Mouse (Mus musculus): ENCODE data around the gene Lsm7. TPM values are rescaled to one million over a fixed set of nuclear protein-coding genes. Genes with fewer than 3 reads are reported as not detected.

The Lsm7 gene
- polyA plus RNA-seq, 1 experiment, result 135 TPM

DNA sequence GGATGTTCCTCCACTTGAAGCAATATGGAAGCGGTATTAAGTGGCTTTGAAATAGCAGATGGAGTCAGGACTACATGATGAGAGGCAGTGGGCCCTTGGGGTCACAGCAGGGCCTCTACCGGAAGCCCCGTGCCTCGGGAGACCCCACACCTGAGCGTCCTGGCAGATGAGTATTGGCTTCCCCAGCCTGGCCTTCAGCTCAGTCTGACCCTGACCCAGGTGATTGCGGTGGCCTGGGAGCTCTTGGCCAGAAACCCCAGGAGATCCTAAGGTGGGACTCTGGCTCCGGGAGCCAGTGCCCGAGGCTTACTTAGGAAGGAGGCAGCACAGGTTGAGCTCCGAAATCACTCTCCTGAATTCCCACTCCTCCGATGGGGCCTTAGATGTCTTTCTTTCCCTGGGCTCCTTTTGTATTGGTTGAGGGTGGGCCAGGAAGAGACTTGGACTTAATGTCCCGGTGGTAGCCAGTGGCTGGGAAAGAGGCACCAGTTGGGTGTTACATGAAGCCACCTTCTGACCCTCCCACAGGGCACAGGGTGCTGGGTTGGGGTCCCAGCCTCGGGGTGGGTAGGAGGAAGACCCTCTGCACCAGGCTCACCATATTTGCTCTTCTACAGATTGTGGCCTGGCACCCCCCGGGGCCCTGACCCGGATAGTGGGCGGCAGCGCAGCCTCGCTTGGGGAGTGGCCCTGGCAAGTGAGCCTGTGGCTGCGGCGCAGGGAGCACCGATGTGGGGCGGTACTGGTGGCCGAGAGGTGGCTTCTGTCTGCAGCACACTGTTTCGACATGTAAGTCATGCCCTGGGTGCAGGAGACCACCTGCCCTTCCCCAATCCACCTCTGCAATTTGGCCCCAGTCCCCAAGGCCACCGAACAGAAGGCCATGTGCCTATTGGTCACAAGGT is 41.8 kb upstream of the Lsm7 start:
- no peaks in the 10 kb centered on the region for H3K27me3 ChIP-seq (ENCODE audit: control insufficient read depth, insufficient read depth, low read length, poor library complexity, severe bottlenecking)
- no peak overlapping the region for H3K9ac ChIP-seq (ENCODE audit: low read depth, poor library complexity, severe bottlenecking)

DNA sequence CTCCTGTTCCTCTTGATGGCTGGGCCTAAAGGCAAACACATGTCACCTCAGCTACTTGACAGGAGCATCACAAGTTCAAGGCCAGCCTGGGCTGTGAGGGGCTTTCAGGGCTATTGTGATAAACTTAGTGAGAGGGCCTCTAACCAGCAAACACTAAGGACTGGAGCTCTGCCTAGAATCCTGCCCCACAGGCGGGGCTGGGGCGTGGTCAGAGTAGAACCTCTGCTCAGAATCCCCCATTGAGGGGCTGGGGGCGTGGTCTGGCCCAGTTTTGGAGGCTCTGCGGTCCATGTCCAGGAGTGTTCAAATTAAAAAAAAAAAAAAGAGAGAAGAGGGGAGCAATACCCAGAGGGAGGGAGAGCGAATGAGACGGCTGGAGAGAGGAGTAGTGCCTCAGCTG is 40.7 kb upstream of the Lsm7 start:
- Histone ChIP-seq H3K27me3 (ENCODE audit: control insufficient read depth, insufficient read depth, low read length, poor library complexity, severe bottlenecking) (no peaks in the 10 kb centered on the region), H3K4me3 (ENCODE audit: low read depth, low read length) (no peak overlapping the region), H3K9ac (ENCODE audit: low read depth, poor library complexity, severe bottlenecking) (no peak overlapping the region), H3K9me3 (replicated peaks; ENCODE audit: control insufficient read depth, insufficient read depth, low read length, poor library complexity, severe bottlenecking) (no peaks in the 10 kb centered on the region), H3K36me3 (ENCODE audit: control insufficient read depth, insufficient read depth, low read length, poor library complexity, severe bottlenecking) (no peaks in the 10 kb centered on the region), H3K4me1 (ENCODE audit: control insufficient read depth, insufficient read depth, low read length) (peaks cover 2% of the 10 kb centered on the region), H3K27ac (ENCODE audit: insufficient read depth, low read length) (no peak overlapping the region)
- TF ChIP-seq EP300 (IDR thresholded peaks at IDR 0.05; ENCODE audit: insufficient read depth, low read depth, low read length), result no peak
- no peak for TF ChIP-seq POLR2A (IDR thresholded peaks at IDR 0.05; ENCODE audit: insufficient read depth, low read length)
- TF ChIP-seq CTCF (IDR thresholded peaks at IDR 0.05; ENCODE audit: low read depth, low read length), result no peak

More for the DNA sequence above, 41.8 kb upstream of the Lsm7 start:
- Histone ChIP-seq H3K9me3 (replicated peaks; ENCODE audit: control insufficient read depth, insufficient read depth, low read length, poor library complexity, severe bottlenecking) (no peaks in the 10 kb centered on the region), H3K4me1 (ENCODE audit: control insufficient read depth, insufficient read depth, low read length) (peaks cover 2% of the 10 kb centered on the region), H3K36me3 (ENCODE audit: control insufficient read depth, insufficient read depth, low read length, poor library complexity, severe bottlenecking) (no peaks in the 10 kb centered on the region), H3K4me3 (ENCODE audit: low read depth, low read length) (peak overlapping the region; percentile 3; the same call in 1 of the 2 replicates), H3K27ac (ENCODE audit: insufficient read depth, low read length) (no peak overlapping the region)
- no peak for TF ChIP-seq EP300 (IDR thresholded peaks at IDR 0.05; ENCODE audit: insufficient read depth, low read depth, low read length)
- no peak for TF ChIP-seq CTCF (IDR thresholded peaks at IDR 0.05; ENCODE audit: low read depth, low read length)
- TF ChIP-seq POLR2A (IDR thresholded peaks at IDR 0.05; ENCODE audit: insufficient read depth, low read length), result no peak

DNA sequence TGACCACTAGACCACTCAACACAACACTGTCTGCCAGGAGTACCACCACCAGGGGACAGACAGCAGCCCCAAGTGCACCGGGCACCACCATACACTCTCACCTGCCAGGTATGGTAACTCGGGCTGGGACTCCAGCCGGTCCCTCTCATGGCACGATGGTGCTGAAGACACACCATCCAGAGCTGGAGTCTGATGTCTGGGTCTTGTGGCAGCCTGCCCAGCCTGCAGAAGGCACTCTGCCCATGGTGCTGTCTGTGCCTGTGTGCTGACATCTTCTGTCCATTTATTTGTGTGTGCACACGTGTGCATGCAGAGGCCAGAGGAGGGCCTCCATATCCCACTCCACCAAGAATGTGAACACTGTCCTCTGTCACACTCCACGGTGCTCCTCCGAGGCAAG is 40.1 kb upstream of the Lsm7 start:
- peaks cover 2% of the 10 kb centered on the region for H3K4me1 ChIP-seq (ENCODE audit: control insufficient read depth, insufficient read depth, low read length)
- no peaks in the 10 kb centered on the region for H3K27me3 ChIP-seq (ENCODE audit: control insufficient read depth, insufficient read depth, low read length, poor library complexity, severe bottlenecking)
- no peak overlapping the region for H3K9ac ChIP-seq (ENCODE audit: low read depth, poor library complexity, severe bottlenecking)
- no peak overlapping the region for H3K4me3 ChIP-seq (ENCODE audit: low read depth, low read length)
- H3K27ac ChIP-seq (ENCODE audit: insufficient read depth, low read length), result no peak overlapping the region
- no peak for TF ChIP-seq POLR2A (IDR thresholded peaks at IDR 0.05; ENCODE audit: insufficient read depth, low read length)
- no peak for TF ChIP-seq CTCF (IDR thresholded peaks at IDR 0.05; ENCODE audit: low read depth, low read length)
- no peak for TF ChIP-seq EP300 (IDR thresholded peaks at IDR 0.05; ENCODE audit: insufficient read depth, low read depth, low read length)
- no peaks in the 10 kb centered on the region for H3K36me3 ChIP-seq (ENCODE audit: control insufficient read depth, insufficient read depth, low read length, poor library complexity, severe bottlenecking)
- no peaks in the 10 kb centered on the region for H3K9me3 ChIP-seq (replicated peaks; ENCODE audit: control insufficient read depth, insufficient read depth, low read length, poor library complexity, severe bottlenecking)

DNA sequence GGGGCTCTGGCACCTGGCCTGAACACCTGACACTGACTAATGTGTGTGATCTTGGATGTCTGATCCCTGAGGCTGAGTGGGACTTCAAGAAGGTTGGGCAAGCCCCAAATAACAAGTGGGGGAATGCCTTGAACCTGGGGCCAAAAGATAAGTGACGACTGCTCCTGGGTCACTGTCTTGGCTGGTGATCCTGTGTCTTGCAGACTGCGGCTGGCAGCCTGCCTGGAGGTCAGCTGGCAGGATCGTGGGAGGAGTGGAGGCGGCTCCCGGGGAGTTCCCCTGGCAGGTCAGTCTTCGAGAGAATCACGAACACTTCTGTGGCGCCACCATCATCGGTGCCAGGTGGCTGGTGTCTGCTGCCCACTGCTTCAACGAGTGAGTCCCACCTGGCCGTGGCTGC is 32.2 kb upstream of the Lsm7 start:
- TF ChIP-seq CTCF (IDR thresholded peaks at IDR 0.05; ENCODE audit: low read depth, low read length) (no peak), EP300 (IDR thresholded peaks at IDR 0.05; ENCODE audit: insufficient read depth, low read depth, low read length) (no peak), POLR2A (IDR thresholded peaks at IDR 0.05; ENCODE audit: insufficient read depth, low read length) (no peak)
- Histone ChIP-seq H3K4me3 (ENCODE audit: low read depth, low read length) (no peak overlapping the region), H3K27ac (ENCODE audit: insufficient read depth, low read length) (no peak overlapping the region), H3K27me3 (ENCODE audit: control insufficient read depth, insufficient read depth, low read length, poor library complexity, severe bottlenecking) (no peaks in the 10 kb centered on the region), H3K9me3 (replicated peaks; ENCODE audit: control insufficient read depth, insufficient read depth, low read length, poor library complexity, severe bottlenecking) (no peaks in the 10 kb centered on the region), H3K4me1 (ENCODE audit: control insufficient read depth, insufficient read depth, low read length) (no peaks in the 10 kb centered on the region), H3K36me3 (ENCODE audit: control insufficient read depth, insufficient read depth, low read length, poor library complexity, severe bottlenecking) (no peaks in the 10 kb centered on the region), H3K9ac (ENCODE audit: low read depth, poor library complexity, severe bottlenecking) (no peak overlapping the region)

DNA sequence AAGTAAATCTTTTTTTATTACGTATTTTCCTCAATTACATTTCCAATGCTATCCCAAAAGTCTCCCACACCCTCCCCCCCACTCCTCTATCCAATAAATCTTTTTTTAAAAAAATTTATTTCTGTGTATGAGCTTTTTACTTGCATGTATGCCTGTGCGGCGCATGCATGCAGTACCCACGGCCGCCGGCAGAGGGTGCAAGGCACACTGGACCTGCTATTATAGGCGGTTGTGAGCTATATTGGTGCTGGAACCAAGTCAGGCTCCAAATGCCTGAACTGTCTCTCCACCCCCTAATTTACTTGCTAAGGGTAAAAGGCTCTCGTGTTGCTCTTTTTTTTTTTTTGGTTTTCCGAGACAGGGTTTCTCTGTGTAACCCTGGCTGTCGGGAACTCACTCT is 26.3 kb upstream of the Lsm7 start:
- TF ChIP-seq CTCF (IDR thresholded peaks at IDR 0.05; ENCODE audit: low read depth, low read length) (peak; percentile 87), POLR2A (IDR thresholded peaks at IDR 0.05; ENCODE audit: insufficient read depth, low read length) (no peak), EP300 (IDR thresholded peaks at IDR 0.05; ENCODE audit: insufficient read depth, low read depth, low read length) (0 out of 2 replicates have a peak, but pooled peaks have one; percentile 12)
- no peak overlapping the region for H3K4me3 ChIP-seq (ENCODE audit: low read depth, low read length)
- no peaks in the 10 kb centered on the region for H3K36me3 ChIP-seq (ENCODE audit: control insufficient read depth, insufficient read depth, low read length, poor library complexity, severe bottlenecking)

DNA sequence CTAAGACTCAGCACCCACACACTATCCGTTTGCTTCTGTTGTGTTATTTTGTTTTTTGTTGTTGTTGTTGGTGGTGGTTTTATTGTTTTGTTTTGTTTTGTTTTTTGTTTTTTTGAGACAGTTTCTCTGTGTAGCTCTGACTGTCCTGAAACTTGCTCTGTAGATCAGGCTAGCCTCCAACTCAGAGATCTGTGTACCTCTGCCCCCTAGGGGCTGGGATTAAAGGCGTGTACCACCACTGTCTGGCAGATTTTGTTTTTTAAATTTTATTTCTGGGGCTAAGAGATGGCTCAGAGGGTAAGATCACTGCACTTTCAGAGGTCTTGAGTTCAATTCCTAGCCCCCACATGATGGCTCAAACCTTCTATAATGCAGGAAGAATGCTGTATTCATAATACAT is 25.9 kb upstream of the Lsm7 start:
- Histone ChIP-seq H3K27ac (ENCODE audit: insufficient read depth, low read length) (no peak overlapping the region), H3K27me3 (ENCODE audit: control insufficient read depth, insufficient read depth, low read length, poor library complexity, severe bottlenecking) (no peaks in the 10 kb centered on the region), H3K36me3 (ENCODE audit: control insufficient read depth, insufficient read depth, low read length, poor library complexity, severe bottlenecking) (no peaks in the 10 kb centered on the region), H3K9me3 (replicated peaks; ENCODE audit: control insufficient read depth, insufficient read depth, low read length, poor library complexity, severe bottlenecking) (no peaks in the 10 kb centered on the region), H3K4me1 (ENCODE audit: control insufficient read depth, insufficient read depth, low read length) (no peaks in the 10 kb centered on the region), H3K9ac (ENCODE audit: low read depth, poor library complexity, severe bottlenecking) (no peak overlapping the region), H3K4me3 (ENCODE audit: low read depth, low read length) (no peak overlapping the region)
- TF ChIP-seq CTCF (IDR thresholded peaks at IDR 0.05; ENCODE audit: low read depth, low read length) (peak; percentile 39), POLR2A (IDR thresholded peaks at IDR 0.05; ENCODE audit: insufficient read depth, low read length) (no peak)

More for the DNA sequence above, 26.3 kb upstream of the Lsm7 start:
- Histone ChIP-seq H3K27me3 (ENCODE audit: control insufficient read depth, insufficient read depth, low read length, poor library complexity, severe bottlenecking) (no peaks in the 10 kb centered on the region), H3K9ac (ENCODE audit: low read depth, poor library complexity, severe bottlenecking) (no peak overlapping the region), H3K4me1 (ENCODE audit: control insufficient read depth, insufficient read depth, low read length) (no peaks in the 10 kb centered on the region), H3K9me3 (replicated peaks; ENCODE audit: control insufficient read depth, insufficient read depth, low read length, poor library complexity, severe bottlenecking) (no peaks in the 10 kb centered on the region), H3K27ac (ENCODE audit: insufficient read depth, low read length) (no peak overlapping the region)

Measured in ES-Bruce4 (cell line).